Mouse (Mus musculus) C2C12 (cell line): Measurements from ENCODE around the gene Gm28043.

ENCODE experiments used
- CTCF ChIP-seq: IDR thresholded peaks from one replicate; pipeline ENCODE4 v1.5.1; 2011; ENCODE audit not compliant: control insufficient read depth, insufficient read depth, insufficient read length
- USF1 ChIP-seq: IDR thresholded peaks from one replicate; pipeline ENCODE4 v1.6.1; 2011; ENCODE audit warnings: low read depth, mild to moderate bottlenecking, control low read depth, moderate library complexity

DNA sequence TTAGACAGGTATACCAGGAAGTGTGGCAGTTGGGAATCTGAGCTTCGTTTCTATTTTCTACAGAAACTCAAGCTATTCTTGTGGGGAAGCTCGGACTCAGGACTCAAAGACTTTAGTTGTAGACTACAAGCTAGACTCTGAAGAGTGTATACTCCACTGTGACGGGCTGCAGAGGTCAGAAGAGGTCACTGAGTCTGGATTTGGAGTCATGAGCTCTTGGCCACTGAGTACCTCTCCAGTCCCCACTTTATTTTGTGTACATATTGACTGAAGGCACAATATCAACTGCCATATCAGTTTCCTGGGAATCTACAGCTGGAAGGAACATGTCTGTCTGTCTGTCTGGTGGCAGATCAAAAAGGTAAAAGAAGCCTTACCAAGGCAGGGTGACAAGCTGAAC, 4.6 kb downstream of the Gm28043 start:
- TF ChIP-seq CTCF (no peak), USF1 (no peak)
